Mouse (Mus musculus) liver, embryonic 14.5 days (tissue): ENCODE measurements at regions not wholly inside any gene's neighbourhood (a gene's known extent, or its start where the extent isn't known, plus 50 kb on each side); places are given as distances from the start of the nearest gene placed in this dataset.

ENCODE experiments used
- ATAC-seq: fragments of 200-750 bp; cut with Nextera tagmentation; 2 replicates; pipeline ENCODE4 v1.8.0; 2017; ENCODE audit warnings: moderate number of reproducible peaks, mild to moderate bottlenecking, moderate library complexity; ENCODE audit not compliant: insufficient read depth
- DNase-seq, 3 experiments: peaks; one replicate each; pipeline ENCODE4 v3.0.0-alpha.2; 2012 to 2013; ENCODE audit warnings: low read depth in 3 of 3, low spot score in 3 of 3
- H3K27ac ChIP-seq: fragments of 300-500 bp; sonication (generic); 2 replicates; pipeline ENCODE4 v1.5.1; 2014; ENCODE audit warnings: moderate library complexity, mild to moderate bottlenecking, control low read depth, inconsistent platforms
- H3K27me3 ChIP-seq: fragments of 300-500 bp; sonication (generic); 2 replicates; pipeline ENCODE4 v1.6.1; 2014; ENCODE audit warnings: mild to moderate bottlenecking, low read length, moderate library complexity; ENCODE audit not compliant: control insufficient read depth, insufficient read depth
- H3K36me3 ChIP-seq: fragments of 300-500 bp; sonication (generic); replicated peaks from 2 replicates; pipeline ENCODE4 v1.6.1; 2014; ENCODE audit warnings: low read depth; ENCODE audit not compliant: control insufficient read depth, insufficient read depth
- H3K4me1 ChIP-seq, 2 experiments: fragments of 200-500 bp in 1 of 2; fragments of 300-500 bp in 1 of 2; sonication (generic) in 1 of 2; replicated peaks; 2 replicates each; pipeline ENCODE4 v1.6.1; 2012 to 2014; ENCODE audit warnings: antibody characterized with exemption in 1 of 2, inconsistent platforms in 1 of 2, low read length in 1 of 2; ENCODE audit not compliant: control insufficient read depth in 2 of 2, insufficient read depth in 2 of 2
- H3K4me2 ChIP-seq: fragments of 300-500 bp; sonication (generic); 2 replicates; pipeline ENCODE4 v1.6.1; 2014; ENCODE audit warnings: low read depth, mild to moderate bottlenecking, control low read depth, moderate library complexity
- H3K4me3 ChIP-seq, 2 experiments: fragments of 200-500 bp in 1 of 2; fragments of 300-500 bp in 1 of 2; sonication (generic) in 1 of 2; 2 replicates each; pipeline ENCODE4 v1.5.1; 2012 to 2014; ENCODE audit warnings: low read depth in 2 of 2, low read length in 2 of 2, mild to moderate bottlenecking in 2 of 2, control low read depth in 1 of 2, inconsistent platforms in 1 of 2, moderate library complexity in 1 of 2; ENCODE audit not compliant: insufficient read depth in 1 of 2
- H3K9ac ChIP-seq: fragments of 300-500 bp; sonication (generic); replicated peaks from 2 replicates; pipeline ENCODE4 v1.6.1; 2014; ENCODE audit warnings: mild to moderate bottlenecking, control low read depth, moderate library complexity
- H3K9me3 ChIP-seq: fragments of 300-500 bp; sonication (generic); 2 replicates; pipeline ENCODE4 v1.6.1; 2016; ENCODE audit warnings: low read length, mixed read lengths; ENCODE audit not compliant: control insufficient read depth
- CTCF ChIP-seq: IDR thresholded peaks from 2 replicates; pipeline ENCODE4 v1.5.1; 2016; ENCODE audit warnings: antibody characterized with exemption, low read depth, control low read depth
- EP300 ChIP-seq: IDR thresholded peaks from 2 replicates; pipeline ENCODE4 v1.6.1; 2016; ENCODE audit warnings: antibody characterized with exemption, low read depth
- WGBS: fragments of 180-500 bp; shearing (Covaris S2); extraction: QIAGEN DNeasy Blood & Tissue Kit; methylation state at CpG from one replicate; pipeline ENCODE4 v1.1.7; 2014; ENCODE audit not compliant: insufficient replicate concordance; 5-methylcytosine and 5-hydroxymethylcytosine counted together

DNA sequence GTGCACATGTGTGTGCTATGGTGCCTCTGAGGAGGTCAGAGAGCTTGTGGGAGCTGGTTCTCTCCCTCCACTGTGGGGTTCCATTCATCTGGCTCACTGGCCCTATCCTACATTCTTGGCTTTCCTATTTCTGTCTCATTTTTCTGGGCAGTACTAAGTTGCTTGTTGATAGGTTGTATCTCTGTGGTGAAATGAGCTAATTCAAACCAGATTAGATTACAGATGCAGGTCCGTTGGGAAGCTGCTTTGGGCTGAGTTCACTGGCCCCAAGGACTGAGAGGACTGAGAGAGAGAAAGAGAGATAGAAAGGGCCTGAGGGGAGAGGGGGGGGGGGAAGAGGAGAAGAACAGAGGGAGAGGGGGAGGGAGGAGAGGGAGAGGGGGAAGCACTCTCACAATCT, 83.5 kb downstream of the Rpl14 start:
- Histone ChIP-seq H3K27me3 (no peaks in the 10 kb centered on the region), H3K9me3 (no peaks in the 10 kb centered on the region), H3K36me3 (no peaks in the 10 kb centered on the region), H3K4me3 (no peak overlapping the region), H3K9ac (no peak overlapping the region), H3K4me1 (no peaks in the 10 kb centered on the region), H3K4me2 (no peak overlapping the region), H3K27ac (no peak overlapping the region)
- TF ChIP-seq CTCF, result no peak
- no peak for TF ChIP-seq EP300
- DNase-seq (no peak), ATAC-seq (no peak)
- 17% methylated on average over 1 of the region's 1 CpGs for WGBS

DNA sequence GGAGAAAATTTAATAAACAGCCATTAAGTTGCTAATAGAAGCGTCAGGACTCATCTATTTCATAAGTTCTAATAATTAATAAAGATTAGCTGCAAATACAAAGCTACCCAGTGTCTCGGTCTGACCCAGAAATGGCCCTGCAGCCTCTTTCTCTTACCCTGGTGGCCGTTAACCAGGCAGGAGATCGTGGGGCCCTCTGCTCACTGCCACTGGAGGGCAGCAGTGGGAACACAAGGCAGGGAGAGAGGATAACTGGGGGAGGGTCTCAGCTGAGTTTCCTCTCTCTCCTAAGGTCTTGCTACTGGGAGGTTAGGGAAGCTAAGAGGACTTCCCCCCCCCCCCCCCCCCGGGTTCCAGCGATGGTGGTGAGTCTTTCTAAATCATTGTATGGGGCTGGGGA, 85.7 kb downstream of the Rpl14 start:
- Histone ChIP-seq H3K9me3 (no peaks in the 10 kb centered on the region), H3K4me3 (no peak overlapping the region), H3K27me3 (no peaks in the 10 kb centered on the region), H3K36me3 (no peaks in the 10 kb centered on the region), H3K4me1 (no peaks in the 10 kb centered on the region), H3K9ac (no peak overlapping the region), H3K27ac (no peak overlapping the region), H3K4me2 (no peak overlapping the region)
- 9% methylated on average over 6 of the region's 6 CpGs for WGBS
- ATAC-seq, result no peak
- DNase-seq, result no peak
- no peak for TF ChIP-seq EP300
- peak; percentile 76 for TF ChIP-seq CTCF

DNA sequence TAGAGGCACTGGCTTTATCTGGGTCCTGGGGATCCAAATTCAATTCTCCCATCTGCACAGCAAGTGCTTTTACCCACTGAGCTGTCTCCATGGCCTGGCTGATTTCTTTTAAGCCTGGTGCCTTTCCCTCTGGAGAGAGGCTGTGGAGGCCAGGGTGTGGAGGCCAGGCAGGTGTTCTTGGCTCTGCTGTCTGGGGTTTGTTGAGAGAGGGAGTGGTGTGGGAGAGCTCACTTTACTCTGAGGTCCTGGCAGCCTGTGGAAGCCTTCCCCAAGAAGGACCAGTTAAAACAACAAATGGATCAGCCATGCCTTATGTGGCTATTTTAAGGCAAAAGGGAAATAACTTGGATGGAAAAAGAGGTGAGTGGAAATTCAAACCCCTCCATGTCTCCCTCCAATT, 86.5 kb downstream of the Rpl14 start:
- Histone ChIP-seq H3K4me2 (no peak overlapping the region), H3K4me1 (no peaks in the 10 kb centered on the region), H3K9me3 (no peaks in the 10 kb centered on the region), H3K9ac (no peak overlapping the region), H3K4me3 (no peak overlapping the region), H3K27ac (no peak overlapping the region), H3K36me3 (no peaks in the 10 kb centered on the region), H3K27me3 (no peaks in the 10 kb centered on the region)
- no peak for ATAC-seq
- DNase-seq, result no peak
- TF ChIP-seq CTCF, result no peak
- TF ChIP-seq EP300, result no peak

DNA sequence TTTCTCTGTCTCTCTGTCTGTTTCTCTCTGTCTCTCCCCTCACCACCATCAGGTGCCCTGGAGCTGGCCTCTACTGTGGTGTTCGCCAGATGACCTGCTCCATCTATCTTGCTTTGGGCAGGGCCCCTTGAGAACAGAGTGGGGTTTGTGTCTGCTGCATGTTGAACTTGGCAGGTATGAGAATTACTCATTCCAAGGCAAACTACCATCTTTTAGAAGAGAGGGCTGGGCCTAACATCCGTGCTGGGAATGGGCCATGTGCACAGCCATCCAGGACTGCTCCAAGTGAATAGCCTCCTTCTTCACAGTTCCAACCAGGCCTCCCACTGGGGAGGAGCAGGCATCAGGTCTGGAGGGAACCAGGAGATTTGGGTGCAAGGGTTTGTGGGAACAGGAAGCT, 87.3 kb downstream of the Rpl14 start:
- ATAC-seq (no peak), DNase-seq (no peak)
- WGBS, result 58% methylated on average over 2 of the region's 2 CpGs
- Histone ChIP-seq H3K27me3 (no peaks in the 10 kb centered on the region), H3K9me3 (no peaks in the 10 kb centered on the region), H3K4me3 (no peak overlapping the region), H3K4me1 (no peaks in the 10 kb centered on the region), H3K4me2 (no peak overlapping the region), H3K9ac (no peak overlapping the region), H3K36me3 (no peaks in the 10 kb centered on the region), H3K27ac (no peak overlapping the region)
- TF ChIP-seq CTCF, result no peak
- TF ChIP-seq EP300, result no peak

DNA sequence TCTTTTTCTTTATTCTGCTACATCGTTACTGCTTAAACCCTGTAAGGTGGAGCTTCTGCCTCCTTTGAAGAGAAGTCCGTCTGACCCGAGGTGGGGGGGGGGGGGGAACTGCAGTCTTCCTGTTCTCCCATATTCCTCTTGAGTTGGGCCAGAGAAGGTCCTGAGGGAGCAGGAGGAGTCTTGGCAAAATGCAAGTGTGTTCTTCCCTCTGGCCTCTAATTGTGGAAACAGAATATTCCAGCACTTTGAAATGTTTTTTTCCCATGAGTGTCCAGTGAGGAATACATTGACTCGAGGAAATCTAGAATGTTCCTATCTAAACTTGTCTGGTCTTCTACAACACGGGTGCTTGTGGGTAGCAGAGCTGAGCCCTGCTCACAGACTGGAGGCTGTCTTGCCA, 90.0 kb downstream of the Rpl14 start:
- no peaks in the 10 kb centered on the region for H3K4me1 ChIP-seq
- H3K4me2 ChIP-seq, result no peak overlapping the region
- DNase-seq, result no peak
- no peak for ATAC-seq
- H3K36me3 ChIP-seq, result no peaks in the 10 kb centered on the region
- TF ChIP-seq EP300 (no peak), CTCF (no peak)
- no peak overlapping the region for H3K27ac ChIP-seq
- H3K9ac ChIP-seq, result no peak overlapping the region
- no peaks in the 10 kb centered on the region for H3K27me3 ChIP-seq
- no peaks in the 10 kb centered on the region for H3K9me3 ChIP-seq
- 44% methylated on average over 5 of the region's 5 CpGs for WGBS
- no peak overlapping the region for H3K4me3 ChIP-seq
